Mouse (Mus musculus) liver, embryonic 11.5 days (tissue): Measurements from ENCODE around the gene Cdh13. TPM values are rescaled to one million over a fixed set of nuclear protein-coding genes. Genes with fewer than 3 reads are reported as not detected.

Experiments
- ATAC-seq: fragments of 200-750 bp; cut with Nextera tagmentation; replicated peaks from 2 replicates; pipeline ENCODE4 v1.8.0; 2017; ENCODE audit warnings: moderate number of reproducible peaks, mild to moderate bottlenecking, moderate TSS enrichment, moderate library complexity; ENCODE audit not compliant: low FRiP score
- DNase-seq: peaks from one replicate; pipeline ENCODE4 v3.0.0-alpha.2; 2017; ENCODE audit warnings: low spot score
- H3K27ac ChIP-seq: fragments of 300-500 bp; sonication (generic); 2 replicates; pipeline ENCODE4 v1.5.1; 2014; ENCODE audit warnings: mild to moderate bottlenecking, low read depth, low read length, control low read depth
- H3K27me3 ChIP-seq: fragments of 300-500 bp; sonication (generic); replicated peaks from 2 replicates; pipeline ENCODE4 v1.6.1; 2014; ENCODE audit warnings: low read length, mixed read lengths; ENCODE audit not compliant: control insufficient read depth, insufficient read depth
- H3K36me3 ChIP-seq: fragments of 300-500 bp; sonication (generic); 2 replicates; pipeline ENCODE4 v1.6.1; 2014; ENCODE audit warnings: mild to moderate bottlenecking, low read length, moderate library complexity, mixed read lengths; ENCODE audit not compliant: control insufficient read depth, insufficient read depth
- H3K4me1 ChIP-seq: fragments of 300-500 bp; sonication (generic); replicated peaks from 2 replicates; pipeline ENCODE4 v1.6.1; 2014; ENCODE audit warnings: low read length, mixed read lengths; ENCODE audit not compliant: control insufficient read depth, insufficient read depth
- H3K4me2 ChIP-seq: fragments of 300-500 bp; sonication (generic); 2 replicates; pipeline ENCODE4 v1.6.1; 2014; ENCODE audit warnings: mild to moderate bottlenecking, control low read depth, moderate library complexity
- H3K4me3 ChIP-seq: fragments of 300-500 bp; sonication (generic); 2 replicates; pipeline ENCODE4 v1.5.1; 2014; ENCODE audit warnings: low read depth, low read length, control low read depth
- H3K9ac ChIP-seq: fragments of 300-500 bp; sonication (generic); 2 replicates; pipeline ENCODE4 v1.6.1; 2014; ENCODE audit warnings: low read depth, low read length, control low read depth
- H3K9me3 ChIP-seq: fragments of 300-500 bp; sonication (generic); 2 replicates; pipeline ENCODE4 v1.6.1; 2016; ENCODE audit warnings: low read length, inconsistent platforms, mixed read lengths; ENCODE audit not compliant: control insufficient read depth
- WGBS: fragments of 180-500 bp; shearing (Covaris S2); extraction: QIAGEN DNeasy Blood & Tissue Kit; methylation state at CpG from one replicate; pipeline ENCODE4 v1.1.7; 2014; 5-methylcytosine and 5-hydroxymethylcytosine counted together
- polyA plus RNA-seq: library from polyadenylated mRNA; unstranded; fragments of >200 nt; fragmentation: Nextera tagmentation; extraction: Ambion mirVana; gene quantifications from 2 replicates; pipeline ENCODE4 v1.2.1, GENCODE M21; 2014

Cdh13 gene
- polyA plus RNA-seq, 1 experiment from 2014 or later: 2.9 TPM

DNA sequence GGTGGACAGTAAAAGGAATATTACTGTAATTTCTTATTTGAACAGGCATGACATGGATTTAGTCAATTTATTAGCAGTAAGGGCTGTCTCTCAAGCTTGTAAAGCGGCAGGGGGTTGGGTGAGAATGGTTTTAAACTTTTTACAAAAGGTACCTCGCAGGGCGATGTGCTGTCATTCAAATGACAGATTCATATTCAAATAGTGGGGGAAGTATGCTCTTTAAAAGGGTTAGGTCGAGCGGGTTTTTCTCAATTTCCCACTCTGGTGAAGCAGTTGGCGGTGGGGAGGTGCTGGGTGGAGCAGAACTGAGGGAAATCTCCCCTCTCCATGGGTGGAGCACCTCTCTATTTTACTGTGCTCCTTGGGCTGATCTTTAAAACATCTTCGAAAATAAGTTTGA, 513.0 kb downstream of the Cdh13 start:
- no peak overlapping the region for H3K4me2 ChIP-seq
- no peak overlapping the region for H3K4me3 ChIP-seq
- DNase-seq (no peak), ATAC-seq (no peak)
- H3K27me3 ChIP-seq: no peaks in the 10 kb centered on the region
- H3K4me1 ChIP-seq: no peaks in the 10 kb centered on the region
- 51% methylated on average over 7 of the region's 7 CpGs for WGBS
- H3K9me3 ChIP-seq: peaks cover 8% of the 10 kb centered on the region; the same call in 1 of the 2 replicates
- H3K9ac ChIP-seq: no peak overlapping the region
- no peak overlapping the region for H3K27ac ChIP-seq
- H3K36me3 ChIP-seq: no peaks in the 10 kb centered on the region

DNA sequence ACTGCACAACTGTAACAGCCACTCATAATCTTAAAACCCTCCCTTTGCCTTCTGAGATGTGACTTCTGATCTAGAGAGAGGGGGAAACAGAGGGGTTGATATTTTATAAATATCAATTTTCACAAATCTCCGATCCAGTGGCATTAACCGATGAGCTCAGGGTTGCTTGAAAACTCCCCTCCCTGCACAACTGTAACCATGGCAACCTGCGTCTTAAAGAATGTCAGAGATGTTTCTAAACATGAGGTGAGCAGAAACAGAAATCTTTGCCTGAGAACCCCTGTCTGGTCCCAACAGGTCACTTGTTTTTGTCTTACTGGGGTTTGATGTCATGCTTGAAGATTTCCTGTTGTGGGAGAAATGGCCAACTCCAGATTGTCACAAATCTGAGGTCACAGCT, 513.6 kb downstream of the Cdh13 start:
- ATAC-seq (no peak), DNase-seq (no peak)
- H3K27ac ChIP-seq: no peak overlapping the region
- peaks cover 9% of the 10 kb centered on the region; the same call in 1 of the 2 replicates for H3K9me3 ChIP-seq
- H3K36me3 ChIP-seq: no peaks in the 10 kb centered on the region
- no peaks in the 10 kb centered on the region for H3K4me1 ChIP-seq
- 78% methylated on average over 3 of the region's 3 CpGs for WGBS
- no peak overlapping the region for H3K4me3 ChIP-seq
- no peak overlapping the region for H3K4me2 ChIP-seq
- no peak overlapping the region for H3K9ac ChIP-seq
- no peaks in the 10 kb centered on the region for H3K27me3 ChIP-seq

DNA sequence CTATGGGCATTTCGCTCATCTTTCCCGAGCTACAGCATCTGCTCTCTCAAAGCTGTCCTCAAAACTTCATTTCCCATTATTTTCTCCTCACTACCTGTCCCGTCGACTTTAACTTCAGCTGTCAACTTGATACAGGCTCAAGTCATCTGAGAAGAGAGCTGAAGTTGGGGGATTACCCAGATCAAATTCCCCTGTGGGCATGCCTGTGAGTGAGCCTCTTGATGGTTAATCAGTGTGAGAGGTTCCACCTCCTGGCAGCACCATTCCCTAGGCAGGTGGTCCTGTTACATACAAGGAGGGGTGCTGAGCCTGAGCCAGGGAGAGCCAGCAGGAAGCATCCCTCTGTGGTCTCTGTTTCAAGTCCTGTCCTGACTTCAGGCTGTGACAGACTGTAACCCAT, 519.6 kb downstream of the Cdh13 start:
- H3K36me3 ChIP-seq: no peaks in the 10 kb centered on the region
- H3K4me2 ChIP-seq: no peak overlapping the region
- no peaks in the 10 kb centered on the region for H3K27me3 ChIP-seq
- no peak for DNase-seq
- H3K4me3 ChIP-seq: no peak overlapping the region
- no peak overlapping the region for H3K9ac ChIP-seq
- ATAC-seq: no peak
- no peak overlapping the region for H3K27ac ChIP-seq
- peaks cover 9% of the 10 kb centered on the region; the same call in 1 of the 2 replicates for H3K9me3 ChIP-seq
- WGBS: 72% methylated on average over 4 of the region's 4 CpGs
- H3K4me1 ChIP-seq: no peaks in the 10 kb centered on the region

DNA sequence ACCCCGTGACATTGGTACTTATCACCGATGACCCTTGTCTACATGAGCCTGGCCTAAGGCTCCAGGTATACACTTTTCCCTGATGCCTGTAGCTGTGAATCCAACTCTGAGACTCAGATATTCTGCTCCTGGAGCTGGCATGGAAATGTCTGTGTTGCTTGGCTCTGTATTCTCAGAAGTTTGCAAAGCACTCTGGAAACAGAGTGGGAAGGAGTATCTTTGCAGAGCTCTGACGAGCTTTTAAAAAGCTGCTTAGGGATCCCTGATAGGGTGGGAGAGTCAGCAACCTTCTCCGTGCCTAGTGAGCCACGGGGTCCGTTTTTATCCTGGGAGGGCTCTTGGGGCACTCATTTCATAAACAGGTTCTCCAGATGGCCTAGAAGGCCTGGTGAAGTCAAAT, 526.1 kb downstream of the Cdh13 start:
- Histone ChIP-seq H3K27ac (no peak overlapping the region), H3K4me3 (no peak overlapping the region), H3K9me3 (no peaks in the 10 kb centered on the region), H3K9ac (no peak overlapping the region), H3K36me3 (no peaks in the 10 kb centered on the region), H3K27me3 (no peaks in the 10 kb centered on the region), H3K4me1 (no peaks in the 10 kb centered on the region), H3K4me2 (no peak overlapping the region)
- no peak for ATAC-seq
- DNase-seq: no peak
- 64% methylated on average over 6 of the region's 6 CpGs for WGBS

DNA sequence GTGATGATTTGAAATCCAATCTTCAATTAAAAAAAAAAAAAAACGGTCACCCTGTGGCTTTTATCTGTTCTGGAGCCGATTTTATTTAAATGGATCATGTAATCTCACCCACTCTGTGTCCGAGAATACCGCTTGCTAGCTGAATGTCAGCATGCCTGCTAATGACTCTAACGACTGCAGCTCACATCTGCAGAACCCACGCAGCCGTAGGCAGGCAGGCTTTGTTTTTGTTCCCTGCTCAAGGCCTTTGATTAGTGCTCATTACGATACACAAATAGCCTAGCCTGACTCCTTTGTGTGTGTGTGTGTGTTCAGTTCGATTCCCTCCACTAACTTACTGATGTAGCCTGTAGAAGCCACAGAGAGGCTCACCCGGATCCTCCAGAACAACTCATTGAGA, 531.5 kb downstream of the Cdh13 start:
- H3K4me2 ChIP-seq: no peak overlapping the region
- 72% methylated on average over 10 of the region's 10 CpGs for WGBS
- no peak overlapping the region for H3K4me3 ChIP-seq
- no peak overlapping the region for H3K9ac ChIP-seq
- no peaks in the 10 kb centered on the region for H3K27me3 ChIP-seq
- H3K36me3 ChIP-seq: no peaks in the 10 kb centered on the region
- no peaks in the 10 kb centered on the region for H3K9me3 ChIP-seq
- no peaks in the 10 kb centered on the region for H3K4me1 ChIP-seq
- no peak for DNase-seq
- H3K27ac ChIP-seq: no peak overlapping the region
- no peak for ATAC-seq

DNA sequence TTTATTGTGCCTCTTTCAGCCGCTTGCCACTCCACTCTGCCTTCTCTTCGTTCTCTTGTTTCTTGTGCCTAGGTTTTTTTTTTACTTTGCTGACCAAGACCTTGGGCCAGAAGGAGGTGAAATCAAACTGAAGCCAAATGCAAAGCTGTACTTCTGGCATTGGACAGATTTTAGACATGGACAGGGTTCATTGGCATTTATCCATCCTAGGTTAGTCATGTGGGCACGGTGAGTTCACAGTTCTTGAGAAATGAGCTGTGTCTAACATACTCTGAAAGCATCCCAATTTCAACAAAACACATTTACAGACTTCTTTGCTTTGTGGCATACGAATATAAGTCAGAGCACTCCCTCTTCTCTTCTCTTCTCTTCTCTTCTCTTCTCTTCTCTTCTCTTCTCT, 543.2 kb downstream of the Cdh13 start:
- 79% methylated on average over 4 of the region's 4 CpGs for WGBS
- 0 out of 2 replicates have a peak, but pooled peaks cover 2% of the 10 kb centered on the region for H3K4me1 ChIP-seq
- no peak for ATAC-seq
- no peak overlapping the region for H3K9ac ChIP-seq
- no peaks in the 10 kb centered on the region for H3K36me3 ChIP-seq
- no peak overlapping the region for H3K4me3 ChIP-seq
- no peak overlapping the region for H3K4me2 ChIP-seq
- no peaks in the 10 kb centered on the region for H3K9me3 ChIP-seq
- no peak for DNase-seq
- no peak overlapping the region for H3K27ac ChIP-seq
- H3K27me3 ChIP-seq: no peaks in the 10 kb centered on the region

DNA sequence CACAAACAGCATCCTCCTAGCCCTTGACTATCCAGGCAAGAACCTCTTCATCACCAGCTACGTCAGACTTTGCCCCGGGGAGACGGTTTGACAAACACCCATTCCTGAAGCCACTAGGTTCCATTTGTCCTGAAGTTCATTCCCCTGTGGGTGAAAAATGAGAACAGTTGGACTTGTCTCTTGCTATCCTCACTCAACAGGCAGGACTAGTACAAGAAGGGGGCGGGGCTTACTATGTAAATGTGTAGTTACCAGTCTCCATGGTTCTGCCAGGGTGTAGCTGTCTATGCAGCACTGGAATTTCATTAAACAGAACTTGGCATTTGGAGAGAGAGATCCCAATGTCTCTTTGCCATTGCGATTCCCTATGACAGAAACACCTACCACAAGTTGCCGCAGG, 544.2 kb downstream of the Cdh13 start:
- ATAC-seq (no peak), DNase-seq (no peak)
- H3K27ac ChIP-seq: no peak overlapping the region
- H3K4me2 ChIP-seq: no peak overlapping the region
- no peaks in the 10 kb centered on the region for H3K36me3 ChIP-seq
- 0 out of 2 replicates have a peak, but pooled peaks cover 2% of the 10 kb centered on the region for H3K4me1 ChIP-seq
- no peak overlapping the region for H3K9ac ChIP-seq
- no peak overlapping the region for H3K4me3 ChIP-seq
- H3K9me3 ChIP-seq: no peaks in the 10 kb centered on the region
- no peaks in the 10 kb centered on the region for H3K27me3 ChIP-seq
- 89% methylated on average over 6 of the region's 6 CpGs for WGBS

DNA sequence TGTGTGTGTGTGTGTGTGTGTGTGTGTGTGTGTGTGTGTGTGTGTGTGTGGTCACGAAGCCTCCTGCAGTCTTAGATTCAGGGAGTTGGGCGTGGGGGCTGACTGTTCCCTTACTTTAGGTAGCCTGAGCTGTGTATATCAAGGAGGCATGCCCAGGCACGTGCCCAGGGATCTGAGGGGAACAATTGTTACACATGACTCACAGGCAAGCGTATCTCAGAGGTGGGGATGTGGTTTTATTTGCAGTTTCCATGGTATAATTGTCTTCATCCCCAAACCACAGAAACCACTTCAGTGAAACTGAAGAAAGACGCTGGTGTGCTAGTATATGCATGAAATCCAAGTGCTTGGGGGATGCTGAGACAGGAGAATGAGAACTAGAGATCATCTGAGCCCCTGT, 546.8 kb downstream of the Cdh13 start:
- 54% methylated on average over 5 of the region's 5 CpGs for WGBS
- no peaks in the 10 kb centered on the region for H3K9me3 ChIP-seq

DNA sequence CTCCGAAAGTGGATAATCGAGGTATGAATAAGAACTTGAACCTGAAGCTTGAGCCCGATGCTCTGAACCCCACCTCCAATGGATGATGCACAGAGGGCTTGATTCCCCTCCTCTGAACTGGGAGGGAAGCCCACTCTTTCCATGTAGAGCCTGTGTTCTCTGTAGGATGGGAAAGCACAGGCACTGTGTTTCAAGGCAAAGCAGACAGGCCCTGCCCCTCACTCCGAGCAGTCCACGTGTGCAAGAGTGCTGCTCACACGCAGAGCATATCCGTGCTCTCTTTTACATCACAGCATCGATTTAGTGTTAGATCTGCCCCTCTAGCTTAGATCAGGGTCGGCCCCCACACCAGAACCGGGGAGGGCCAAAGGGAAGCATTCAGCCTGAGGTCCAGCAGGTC, 547.5 kb downstream of the Cdh13 start:
- WGBS: 86% methylated on average over 10 of the region's 10 CpGs
- 0 out of 2 replicates have a peak, but pooled peaks cover 2% of the 10 kb centered on the region for H3K4me1 ChIP-seq
- no peaks in the 10 kb centered on the region for H3K9me3 ChIP-seq
- no peak overlapping the region for H3K4me3 ChIP-seq
- no peaks in the 10 kb centered on the region for H3K27me3 ChIP-seq
- ATAC-seq (no peak), DNase-seq (no peak)
- H3K27ac ChIP-seq: no peak overlapping the region
- H3K9ac ChIP-seq: no peak overlapping the region
- no peaks in the 10 kb centered on the region for H3K36me3 ChIP-seq
- H3K4me2 ChIP-seq: no peak overlapping the region

More for the DNA sequence above, 546.8 kb downstream of the Cdh13 start:
- DNase-seq (no peak), ATAC-seq (no peak)
- Histone ChIP-seq H3K4me1 (0 out of 2 replicates have a peak, but pooled peaks cover 2% of the 10 kb centered on the region), H3K27ac (no peak overlapping the region), H3K36me3 (no peaks in the 10 kb centered on the region), H3K4me3 (no peak overlapping the region), H3K4me2 (no peak overlapping the region), H3K9ac (no peak overlapping the region), H3K27me3 (no peaks in the 10 kb centered on the region)
